Mouse (Mus musculus) hindbrain, embryonic 12.5 days (tissue): Measurements from ENCODE around the gene Larp1. TPM values are rescaled to one million over a fixed set of nuclear protein-coding genes. Genes with fewer than 3 reads are reported as not detected.
"Not testable (repeated sequence)": the region's sequence is repeated elsewhere in the genome, so short reads cannot be mapped to it uniquely, and the experiment has no call there.

Experiments used
- ATAC-seq: fragments of 200-750 bp; cut with Nextera tagmentation; 2 replicates; pipeline ENCODE4 v1.8.0; 2017; ENCODE audit warnings: moderate TSS enrichment; ENCODE audit not compliant: low FRiP score
- H3K27ac ChIP-seq: fragments of 300-500 bp; sonication (generic); 2 replicates; pipeline ENCODE4 v1.5.1; 2016; ENCODE audit warnings: mild to moderate bottlenecking
- H3K27me3 ChIP-seq: fragments of 300-500 bp; sonication (generic); 2 replicates; pipeline ENCODE4 v1.6.1; 2016; ENCODE audit warnings: mild to moderate bottlenecking
- H3K36me3 ChIP-seq: fragments of 300-500 bp; sonication (generic); 2 replicates; pipeline ENCODE4 v1.6.1; 2016; ENCODE audit warnings: mild to moderate bottlenecking
- H3K4me1 ChIP-seq: fragments of 300-500 bp; sonication (generic); 2 replicates; pipeline ENCODE4 v1.6.1; 2016
- H3K4me2 ChIP-seq: fragments of 300-500 bp; sonication (generic); replicated peaks from 2 replicates; pipeline ENCODE4 v1.6.1; 2016; ENCODE audit warnings: mild to moderate bottlenecking
- H3K4me3 ChIP-seq: fragments of 300-500 bp; sonication (generic); 2 replicates; pipeline ENCODE4 v1.5.1; 2016; ENCODE audit warnings: mild to moderate bottlenecking
- H3K9ac ChIP-seq: fragments of 300-500 bp; sonication (generic); 2 replicates; pipeline ENCODE4 v1.6.1; 2016; ENCODE audit warnings: mild to moderate bottlenecking, moderate library complexity
- H3K9me3 ChIP-seq: fragments of 300-500 bp; sonication (generic); replicated peaks from 2 replicates; pipeline ENCODE4 v1.6.1; 2016; ENCODE audit warnings: mild to moderate bottlenecking
- WGBS: fragments of 180-500 bp; shearing (Covaris S2); methylation state at CpG from one replicate; pipeline ENCODE4 v1.1.7; 2016; 5-methylcytosine and 5-hydroxymethylcytosine counted together
- polyA plus RNA-seq: library from polyadenylated mRNA; unstranded; fragments of >200 nt; fragmentation: Nextera tagmentation; extraction: Ambion mirVana; gene quantifications from 2 replicates; pipeline ENCODE4 v1.2.1, GENCODE M21; 2016

The Larp1 gene
- polyA plus RNA-seq, 1 experiment from 2014 or later: 19.0 TPM

DNA sequence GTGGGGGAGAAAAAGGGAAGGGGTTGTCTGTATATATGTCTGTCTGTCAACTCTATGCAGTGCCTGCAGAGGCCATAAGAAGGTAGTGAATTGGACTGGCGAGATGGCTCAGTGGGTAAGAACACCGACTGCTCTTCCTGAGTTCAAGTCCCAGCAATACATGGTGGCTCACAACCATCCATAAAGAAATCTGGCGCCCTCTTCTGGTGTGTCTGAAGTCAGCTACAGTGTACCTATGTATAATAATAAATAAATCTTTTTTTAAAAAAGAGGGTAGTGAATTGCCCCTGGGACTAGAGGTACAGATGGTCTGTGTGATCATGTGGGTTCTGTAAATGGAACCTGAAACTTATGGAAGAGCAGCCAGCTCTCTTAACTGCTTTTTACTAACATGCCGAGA, 37.6 kb downstream of the Larp1 start:
- Histone ChIP-seq H3K9ac (no peak overlapping the region), H3K4me1 (no peaks in the 10 kb centered on the region), H3K27me3 (no peaks in the 10 kb centered on the region), H3K9me3 (no peaks in the 10 kb centered on the region), H3K36me3 (peaks cover 68% of the 10 kb centered on the region), H3K4me3 (no peak overlapping the region), H3K4me2 (no peak overlapping the region), H3K27ac (no peak overlapping the region)
- ATAC-seq: no peak
- WGBS: 78% methylated on average over 4 of the region's 4 CpGs

DNA sequence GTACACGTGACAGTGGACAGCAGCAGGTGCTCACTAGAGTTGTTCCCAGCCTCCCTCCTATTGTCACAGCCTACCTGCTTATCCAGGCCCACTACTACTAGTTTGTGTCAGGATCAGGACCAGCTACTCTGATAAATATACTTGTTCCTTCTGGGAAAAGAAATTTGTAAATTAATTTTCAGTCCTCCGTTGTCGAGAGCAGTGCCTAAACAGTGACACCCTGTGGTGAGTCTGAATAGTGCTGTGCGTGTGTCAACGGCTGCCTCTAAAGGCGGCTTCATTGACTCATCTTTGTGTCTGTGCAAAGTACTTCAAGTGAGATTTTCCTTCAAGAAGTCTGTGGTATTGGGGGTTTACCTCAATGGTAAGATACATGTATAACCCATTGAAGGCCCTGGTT, 48.6 kb downstream of the Larp1 start:
- no peak overlapping the region for H3K9ac ChIP-seq
- peaks cover 76% of the 10 kb centered on the region for H3K36me3 ChIP-seq
- 48% methylated on average over 6 of the region's 6 CpGs for WGBS
- H3K4me1 ChIP-seq: no peaks in the 10 kb centered on the region
- H3K4me3 ChIP-seq: no peak overlapping the region
- H3K27me3 ChIP-seq: no peaks in the 10 kb centered on the region
- ATAC-seq: no peak
- no peak overlapping the region for H3K27ac ChIP-seq
- no peaks in the 10 kb centered on the region for H3K9me3 ChIP-seq
- no peak overlapping the region for H3K4me2 ChIP-seq

DNA sequence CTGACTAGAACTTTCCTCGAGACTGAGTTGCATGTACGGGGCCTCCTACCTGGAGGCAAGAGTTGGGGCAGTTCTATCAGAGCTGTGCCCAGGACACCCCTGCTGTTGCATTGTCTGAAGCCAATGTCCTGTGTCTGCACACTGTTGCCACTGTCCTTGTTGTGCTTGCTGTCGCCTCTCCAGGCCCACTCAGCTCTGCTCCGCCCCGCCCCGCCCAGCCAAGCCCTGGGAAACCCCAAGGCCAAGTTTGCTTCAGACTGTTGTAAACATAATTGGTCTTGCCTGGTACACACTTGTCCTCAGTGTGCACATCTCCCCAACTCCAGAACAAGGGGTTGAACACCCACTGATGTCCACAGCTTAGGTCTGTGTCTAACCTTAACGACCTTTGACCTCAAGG, 50.9 kb downstream of the Larp1 start:
- H3K36me3 ChIP-seq: peaks cover 58% of the 10 kb centered on the region
- H3K4me3 ChIP-seq, H3K9ac ChIP-seq, H3K27ac ChIP-seq, H3K9me3 ChIP-seq, H3K4me1 ChIP-seq, H3K27me3 ChIP-seq, H3K4me2 ChIP-seq, ATAC-seq: not testable (repeated sequence)
- WGBS: 96% methylated on average over 7 of the region's 7 CpGs

DNA sequence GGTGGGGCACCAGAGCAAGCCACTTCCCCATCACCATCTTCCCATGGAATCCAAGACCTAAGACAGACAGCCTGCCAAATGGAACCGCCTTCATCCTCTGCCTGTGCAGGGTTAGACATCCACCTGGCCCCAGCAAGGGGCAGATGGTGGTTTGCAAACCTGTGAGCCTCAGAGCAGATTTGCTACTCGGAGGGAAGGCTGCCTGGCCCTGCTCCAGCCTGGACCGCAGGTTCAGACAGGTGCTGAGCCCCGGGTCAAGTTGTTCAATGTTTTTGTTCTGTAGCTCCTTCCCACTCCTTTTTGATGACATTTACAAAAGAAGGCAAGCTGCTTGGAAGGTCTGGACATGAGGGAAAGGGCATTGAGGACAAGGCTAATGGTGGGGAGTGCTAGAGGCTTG, 52.4 kb downstream of the Larp1 start:
- WGBS: 99% methylated on average over 4 of the region's 4 CpGs
- peaks cover 44% of the 10 kb centered on the region for H3K36me3 ChIP-seq
- ATAC-seq, H3K9ac ChIP-seq, H3K4me2 ChIP-seq, H3K27ac ChIP-seq, H3K9me3 ChIP-seq, H3K4me3 ChIP-seq, H3K4me1 ChIP-seq, H3K27me3 ChIP-seq: not testable (repeated sequence)

DNA sequence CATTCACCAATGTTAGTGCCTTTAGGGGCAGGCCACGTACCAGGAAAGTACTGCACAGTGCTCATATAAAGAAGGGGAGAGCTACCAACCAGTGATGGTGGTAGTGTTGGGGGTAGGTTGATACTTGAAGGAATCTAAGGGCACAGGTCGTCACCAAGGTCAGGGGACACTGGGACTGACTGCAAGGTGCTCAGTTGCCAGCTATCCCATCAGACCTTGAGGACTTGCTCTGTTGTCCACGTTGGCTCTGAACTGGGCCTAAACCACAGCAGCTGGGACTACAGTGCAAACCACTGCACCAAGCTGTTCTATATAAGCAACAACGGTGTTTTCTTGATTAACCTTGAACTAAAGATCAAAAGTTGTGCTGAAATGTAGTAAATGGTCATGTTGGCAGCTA, 53.7 kb downstream of the Larp1 start:
- Histone ChIP-seq H3K4me3 (no peak overlapping the region), H3K9me3 (no peaks in the 10 kb centered on the region), H3K27ac (no peak overlapping the region), H3K9ac (no peak overlapping the region), H3K4me1 (no peaks in the 10 kb centered on the region), H3K4me2 (no peak overlapping the region), H3K27me3 (no peaks in the 10 kb centered on the region), H3K36me3 (peaks cover 35% of the 10 kb centered on the region)
- no peak for ATAC-seq
- 91% methylated on average over 4 of the region's 4 CpGs for WGBS

DNA sequence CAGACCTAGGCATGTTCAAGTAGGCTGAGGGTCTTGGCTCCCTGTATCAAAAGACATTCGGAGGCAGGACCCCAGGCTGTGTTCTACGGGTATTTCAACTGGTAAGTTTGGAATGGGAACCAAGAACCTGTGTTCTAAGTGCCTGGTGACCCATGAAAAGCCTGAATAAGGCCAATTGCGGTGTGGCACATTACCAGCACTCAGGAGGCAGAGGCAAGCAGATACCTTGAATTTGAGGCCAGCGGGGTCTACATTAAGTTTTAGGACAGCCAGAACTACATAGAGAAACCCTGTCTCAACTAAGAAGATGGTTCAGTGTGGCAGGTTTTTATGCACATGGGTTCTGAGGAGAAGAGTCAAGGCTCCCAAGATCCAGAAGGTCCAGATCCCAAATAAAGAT, 56.2 kb downstream of the Larp1 start:
- Histone ChIP-seq H3K9ac (no peak overlapping the region), H3K4me2 (no peak overlapping the region), H3K4me3 (no peak overlapping the region), H3K27me3 (no peaks in the 10 kb centered on the region), H3K27ac (no peak overlapping the region), H3K9me3 (no peaks in the 10 kb centered on the region), H3K4me1 (no peaks in the 10 kb centered on the region), H3K36me3 (peaks cover 18% of the 10 kb centered on the region; the same call in 1 of the 2 replicates)
- ATAC-seq: no peak
- 83% methylated on average over 4 of the region's 4 CpGs for WGBS

DNA sequence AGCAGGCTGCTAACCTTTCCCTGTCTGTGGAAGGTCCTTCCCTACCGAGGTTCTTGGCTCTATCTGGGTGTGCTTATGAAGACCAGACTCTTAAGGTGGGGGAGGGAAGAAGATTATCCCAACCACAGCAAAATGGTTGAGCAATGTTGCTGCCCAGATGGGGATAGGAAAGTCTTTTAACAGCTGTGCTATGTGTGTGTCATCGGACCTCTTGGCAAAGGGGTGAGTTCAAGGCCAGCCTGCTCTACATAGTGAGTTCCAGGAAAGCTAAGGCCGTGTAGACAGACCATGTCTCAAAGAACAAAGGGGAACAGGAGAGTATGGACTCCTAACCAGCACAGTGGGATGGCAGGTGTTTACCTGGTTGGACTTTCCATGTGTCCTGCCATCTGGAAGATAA, 64.1 kb downstream of the Larp1 start:
- 84% methylated on average over 3 of the region's 3 CpGs for WGBS
- Histone ChIP-seq H3K4me1 (no peaks in the 10 kb centered on the region), H3K4me3 (no peak overlapping the region), H3K9me3 (no peaks in the 10 kb centered on the region), H3K27me3 (no peaks in the 10 kb centered on the region), H3K27ac (no peak overlapping the region), H3K4me2 (no peak overlapping the region), H3K9ac (no peak overlapping the region), H3K36me3 (no peaks in the 10 kb centered on the region)
- ATAC-seq: no peak

DNA sequence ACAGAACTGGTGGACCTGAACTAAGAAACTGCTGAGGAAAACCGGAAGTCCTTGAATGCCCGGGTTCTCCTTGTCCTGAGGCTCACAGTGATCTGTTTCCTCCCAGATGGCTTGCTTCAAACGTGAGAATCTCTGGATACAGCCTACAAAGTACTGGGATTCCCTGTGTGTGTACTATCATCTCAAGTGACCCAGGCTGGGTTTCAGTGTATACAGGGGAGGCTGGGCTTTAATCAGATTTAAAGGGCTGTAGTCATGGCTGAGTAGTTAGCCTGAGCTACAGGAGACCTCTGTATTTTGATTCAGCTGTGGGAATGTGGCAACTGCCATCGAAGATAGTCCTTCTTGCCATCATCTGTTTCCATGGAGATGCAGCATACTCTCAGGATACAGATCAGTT, 68.4 kb downstream of the Larp1 start:
- H3K27me3 ChIP-seq: no peaks in the 10 kb centered on the region
- H3K9me3 ChIP-seq: no peaks in the 10 kb centered on the region
- ATAC-seq: no peak
- no peak overlapping the region for H3K27ac ChIP-seq
- H3K9ac ChIP-seq: no peak overlapping the region
- no peaks in the 10 kb centered on the region for H3K36me3 ChIP-seq
- 72% methylated on average over 4 of the region's 4 CpGs for WGBS
- no peak overlapping the region for H3K4me2 ChIP-seq
- H3K4me1 ChIP-seq: no peaks in the 10 kb centered on the region
- H3K4me3 ChIP-seq: no peak overlapping the region

DNA sequence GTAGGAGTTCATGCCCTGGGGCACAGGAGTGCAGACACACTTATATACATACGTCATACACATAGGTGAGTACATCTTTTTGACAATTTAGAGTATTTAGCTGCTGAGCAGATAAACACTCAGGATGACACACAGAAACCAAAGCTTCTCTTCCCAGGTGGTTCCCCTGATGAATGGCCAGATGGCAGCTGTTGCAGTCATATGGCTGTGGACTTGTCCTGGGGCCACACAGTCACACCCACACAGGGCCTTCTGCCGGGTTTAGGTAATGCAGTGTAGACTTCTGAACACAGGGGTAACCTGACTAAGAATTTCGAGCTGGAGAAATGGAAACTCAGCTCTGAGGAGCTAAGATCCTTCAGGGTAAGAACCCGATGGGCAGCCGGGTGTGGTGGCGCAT, 72.9 kb downstream of the Larp1 start:
- no peak overlapping the region for H3K9ac ChIP-seq
- no peak for ATAC-seq
- no peak overlapping the region for H3K4me2 ChIP-seq
- no peak overlapping the region for H3K27ac ChIP-seq
- no peaks in the 10 kb centered on the region for H3K4me1 ChIP-seq
- H3K4me3 ChIP-seq: no peak overlapping the region
- H3K9me3 ChIP-seq: no peaks in the 10 kb centered on the region
- no peaks in the 10 kb centered on the region for H3K36me3 ChIP-seq
- no peaks in the 10 kb centered on the region for H3K27me3 ChIP-seq
- 89% methylated on average over 6 of the region's 6 CpGs for WGBS

DNA sequence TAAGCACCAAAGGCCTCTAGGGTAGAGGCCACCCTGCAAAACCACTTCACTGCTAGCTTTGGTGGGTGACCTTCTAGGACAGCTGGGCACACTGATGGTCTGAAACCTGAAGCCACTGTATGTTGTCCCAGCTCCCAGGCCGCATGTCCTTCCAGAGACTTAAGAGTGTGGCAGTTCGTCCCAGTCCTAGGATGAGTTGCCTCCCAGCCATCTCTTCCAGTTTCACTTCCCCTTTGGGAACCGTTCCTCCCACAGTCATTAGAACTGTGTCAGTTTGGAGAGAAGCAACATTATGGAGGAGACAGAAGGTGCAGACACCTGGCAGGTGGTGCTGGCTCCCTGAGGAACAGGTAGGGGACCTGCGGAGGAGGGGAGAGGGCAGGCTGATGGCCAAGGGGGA, 83.7 kb downstream of the Larp1 start:
- WGBS: 57% methylated on average over 4 of the region's 4 CpGs
- Histone ChIP-seq H3K4me1 (peaks cover under 1% of the 10 kb centered on the region; the same call in 1 of the 2 replicates), H3K9ac (no peak overlapping the region), H3K27me3 (peaks cover 18% of the 10 kb centered on the region), H3K4me2 (0 out of 2 replicates have a peak overlapping the region, but pooled peaks have one; percentile 14), H3K4me3 (no peak overlapping the region), H3K9me3 (no peaks in the 10 kb centered on the region), H3K27ac (no peak overlapping the region), H3K36me3 (no peaks in the 10 kb centered on the region)
- ATAC-seq: no peak

DNA sequence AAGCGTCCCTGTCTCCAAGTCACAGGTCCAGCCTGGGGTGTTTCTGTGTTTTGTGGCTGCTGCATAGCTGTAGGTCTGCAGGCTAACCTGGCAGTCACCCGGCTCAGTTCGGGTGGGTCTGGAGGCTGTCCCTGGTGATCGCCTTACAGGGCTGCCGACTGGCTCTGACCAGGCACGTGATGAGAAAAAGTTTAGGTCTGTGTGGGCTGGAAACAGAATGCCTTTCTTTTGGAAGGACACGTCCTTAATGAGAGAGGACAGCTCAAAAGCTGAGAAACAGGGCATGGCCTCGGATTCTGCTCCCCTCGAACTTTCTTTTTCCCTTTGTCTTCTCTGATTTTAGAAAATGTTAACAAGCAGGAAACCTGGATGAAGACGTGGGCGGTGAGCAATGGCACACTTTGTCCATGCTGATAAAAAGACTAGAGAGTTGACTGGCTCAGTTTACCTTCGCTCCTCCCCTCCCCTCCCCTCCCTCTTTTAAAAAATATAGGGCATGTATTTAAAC, 84.2 kb downstream of the Larp1 start, which contains the start of gene Gm12248:
Gene Gm12248 (minus strand): TSS at position 114 of the 508 bp plus-strand sequence.
- Histone ChIP-seq H3K27me3 (peaks cover 23% of the 10 kb centered on the region), H3K4me3 (no peak within 1 kb of the TSS), H3K9me3 (no peaks in the 10 kb centered on the region), H3K27ac (no peak within 1 kb of the TSS), H3K4me2 (0 out of 2 replicates have a peak within 1 kb of the TSS, but pooled peaks have one; percentile 14), H3K4me1 (peaks cover 6% of the 10 kb centered on the region; the same call in 1 of the 2 replicates), H3K9ac (no peak within 1 kb of the TSS), H3K36me3 (no peaks in the 10 kb centered on the region)
- WGBS: 21% methylated on average over 12 of the region's 12 CpGs
- ATAC-seq: no peak

DNA sequence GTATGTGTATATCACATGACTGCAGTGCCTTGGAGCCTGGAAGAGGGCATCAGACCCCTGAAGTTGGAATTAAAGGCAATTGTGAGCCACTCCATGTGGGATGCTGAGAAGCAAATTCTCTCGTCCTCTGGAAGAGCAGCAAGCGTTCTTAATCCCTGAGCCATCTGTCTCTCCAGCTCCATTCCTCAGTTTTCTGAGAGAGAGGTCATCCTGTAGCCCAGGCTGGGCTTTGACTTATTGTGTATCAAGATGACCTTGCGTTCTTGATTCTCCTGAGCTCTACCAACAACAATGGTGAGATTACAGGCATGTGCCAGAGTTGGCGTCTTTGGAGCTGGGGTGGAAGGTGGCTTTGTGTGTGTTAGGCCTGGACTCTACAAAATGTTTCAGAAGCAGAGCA, 85.9 kb downstream of the Larp1 start:
- H3K9ac ChIP-seq: no peak overlapping the region
- 69% methylated on average over 4 of the region's 4 CpGs for WGBS
- H3K9me3 ChIP-seq: no peaks in the 10 kb centered on the region
- H3K27me3 ChIP-seq: peaks cover 32% of the 10 kb centered on the region
- no peaks in the 10 kb centered on the region for H3K36me3 ChIP-seq
- no peak for ATAC-seq
- no peak overlapping the region for H3K27ac ChIP-seq
- no peak overlapping the region for H3K4me3 ChIP-seq
- peaks cover 6% of the 10 kb centered on the region; the same call in 1 of the 2 replicates for H3K4me1 ChIP-seq
- no peak overlapping the region for H3K4me2 ChIP-seq

DNA sequence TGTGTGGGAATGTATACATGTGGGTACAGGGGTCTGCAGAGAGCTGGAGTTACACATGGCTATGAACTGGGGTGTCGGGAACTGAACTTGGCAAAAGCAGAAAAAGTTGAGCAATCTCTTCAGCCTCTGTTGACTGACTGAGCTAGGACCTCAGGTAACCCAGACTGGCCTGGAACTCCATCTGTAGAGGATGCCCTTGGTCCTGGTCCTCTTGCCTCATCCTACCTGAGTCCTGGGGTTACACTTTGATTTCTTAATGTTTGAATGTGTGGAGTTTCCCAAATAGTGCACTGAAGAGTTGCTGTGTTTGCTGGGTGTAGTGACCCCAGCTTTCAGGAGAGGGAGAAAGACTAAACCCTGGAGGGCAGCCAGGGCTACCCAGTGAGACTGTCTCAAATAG, 86.7 kb downstream of the Larp1 start:
- 86% methylated on average over 1 of the region's 1 CpGs for WGBS
- ATAC-seq: no peak
- peaks cover 6% of the 10 kb centered on the region; the same call in 1 of the 2 replicates for H3K4me1 ChIP-seq
- H3K4me2 ChIP-seq: no peak overlapping the region
- H3K9ac ChIP-seq: no peak overlapping the region
- no peaks in the 10 kb centered on the region for H3K36me3 ChIP-seq
- peaks cover 32% of the 10 kb centered on the region for H3K27me3 ChIP-seq
- H3K27ac ChIP-seq: no peak overlapping the region
- no peak overlapping the region for H3K4me3 ChIP-seq
- no peaks in the 10 kb centered on the region for H3K9me3 ChIP-seq
